18 mouse cellular contexts compared by ENCODE assay signal in genomic region chr9:61724070-61724469, GRCm38 (mm10).
DNase-seq lines count a peak whose midpoint lies in the region; ATAC-seq and TF ChIP-seq lines count a peak whose summit lies in the region.
"Had no signal": no experiment of that assay in that cellular context is flagged by ENCODE, and none has a peak within 500 bp of the region (broad histone marks: within the 10 kb centered on the region; RNA-seq: fewer than 3 reads in every experiment).

No protein-coding gene starts in this region.

- H3K27me3 ChIP-seq in heart, postnatal 0 days (ENCODE audit: control insufficient read depth, insufficient read depth, low read length) = peaks cover 30% of the 10 kb centered on the region
- H3K27me3 ChIP-seq in heart, embryonic 12.5 days (replicated peaks) = peaks cover 20% of the 10 kb centered on the region
- H3K27me3 ChIP-seq in ES-Bruce4 (ENCODE audit: control insufficient read depth, insufficient read depth, low read length, poor library complexity, severe bottlenecking) = no peaks in the 10 kb centered on the region
- H3K27me3 ChIP-seq: embryonic facial prominence, embryonic 15.5 days; midbrain, embryonic 12.5 days had no signal

- no peak for TF ChIP-seq EP300 in heart, postnatal 0 days (IDR thresholded peaks at IDR 0.05; ENCODE audit: low read depth)
- TF ChIP-seq EP300 in ES-Bruce4 (IDR thresholded peaks at IDR 0.05; ENCODE audit: insufficient read depth, low read depth, low read length) = no peak

- H3K9me3 ChIP-seq in heart, postnatal 0 days (replicated peaks; ENCODE audit: control insufficient read depth, low read length) = no peaks in the 10 kb centered on the region
- H3K9me3 ChIP-seq in heart, embryonic 12.5 days (replicated peaks) = no peaks in the 10 kb centered on the region
- no peaks in the 10 kb centered on the region for H3K9me3 ChIP-seq in ES-Bruce4 (replicated peaks; ENCODE audit: control insufficient read depth, insufficient read depth, low read length, poor library complexity, severe bottlenecking)
- H3K9me3 ChIP-seq: embryonic facial prominence, embryonic 15.5 days; forebrain, embryonic 10.5 days; liver, embryonic 13.5 days; midbrain, embryonic 12.5 days had no signal

- H3K36me3 ChIP-seq in heart, postnatal 0 days (replicated peaks; ENCODE audit: control insufficient read depth, insufficient read depth, low read length) = no peaks in the 10 kb centered on the region
- no peaks in the 10 kb centered on the region for H3K36me3 ChIP-seq in heart, embryonic 12.5 days
- H3K36me3 ChIP-seq in ES-Bruce4 (ENCODE audit: control insufficient read depth, insufficient read depth, low read length, poor library complexity, severe bottlenecking) = no peaks in the 10 kb centered on the region
- H3K36me3 ChIP-seq: embryonic facial prominence, embryonic 15.5 days; forebrain, embryonic 10.5 days; liver, embryonic 13.5 days; midbrain, embryonic 12.5 days had no signal

- no peak overlapping the region for H3K9ac ChIP-seq in heart, postnatal 0 days (replicated peaks; ENCODE audit: low read depth, low read length)
- no peak overlapping the region for H3K9ac ChIP-seq in heart, embryonic 12.5 days
- no peak overlapping the region for H3K9ac ChIP-seq in ES-Bruce4 (ENCODE audit: low read depth, poor library complexity, severe bottlenecking)
- H3K9ac ChIP-seq: embryonic facial prominence, embryonic 15.5 days; liver, embryonic 13.5 days; midbrain, embryonic 12.5 days had no signal

- TF ChIP-seq POLR2A in lung, adult 2 months (IDR thresholded peaks at IDR 0.05; ENCODE audit: borderline replicate concordance, extremely low read depth, low read depth, low read length) = no peak
- TF ChIP-seq POLR2A in ES-Bruce4 (IDR thresholded peaks at IDR 0.05; ENCODE audit: insufficient read depth, low read length) = no peak

- no peak for ATAC-seq in heart, postnatal 0 days (ENCODE audit: insufficient read depth, low read depth)
- ATAC-seq in heart, embryonic 12.5 days (ENCODE audit: insufficient number of reproducible peaks, low FRiP score) = no peak

- DNase-seq in heart, postnatal 0 days (ENCODE audit: low spot score) = no peak
- no peak for DNase-seq in lung, adult 2 months
- DNase-seq in lung, postnatal 36 days = no peak
- peak; percentile 49 for DNase-seq in naive thymus-derived CD4-positive, alpha-beta T cell, adult 2 months (ENCODE audit: low read depth)
- no peak for DNase-seq in retina, embryonic 14.5 days (ENCODE audit: low spot score)
- DNase-seq in neural tube, embryonic 10.5 days (ENCODE audit: extremely low spot score, low spot score) = no peak
- DNase-seq: adrenal gland, postnatal 36 days; cerebellum, postnatal 10 days; layer of hippocampus, postnatal 36 days; liver, embryonic 13.5 days; spleen, adult 18-20 months; thymus, postnatal 14 days had no signal

- no peak overlapping the region for H3K4me2 ChIP-seq in heart, postnatal 0 days (ENCODE audit: low read depth, low read length)
- no peak overlapping the region for H3K4me2 ChIP-seq in heart, embryonic 12.5 days
- H3K4me2 ChIP-seq: embryonic facial prominence, embryonic 15.5 days; liver, embryonic 13.5 days; midbrain, embryonic 12.5 days had no signal

- no peak overlapping the region for H3K27ac ChIP-seq in heart, postnatal 0 days (ENCODE audit: low read depth)
- no peak overlapping the region for H3K27ac ChIP-seq in heart, embryonic 12.5 days (ENCODE audit: poor library complexity, severe bottlenecking)
- H3K27ac ChIP-seq in ES-Bruce4 (ENCODE audit: insufficient read depth, low read length) = no peak overlapping the region
- H3K27ac ChIP-seq: embryonic facial prominence, embryonic 15.5 days; forebrain, embryonic 10.5 days; liver, embryonic 13.5 days; macrophage; midbrain, embryonic 12.5 days had no signal

- no peaks in the 10 kb centered on the region for H3K4me1 ChIP-seq in heart, postnatal 0 days (ENCODE audit: control insufficient read depth, insufficient read depth)
- H3K4me1 ChIP-seq in heart, embryonic 12.5 days (replicated peaks) = peaks cover 8% of the 10 kb centered on the region; the same call in 1 of the 2 replicates
- H3K4me1 ChIP-seq in lung, adult 2 months (ENCODE audit: control insufficient read depth, insufficient read depth, low read length) = no peaks in the 10 kb centered on the region
- peaks cover 3% of the 10 kb centered on the region for H3K4me1 ChIP-seq in ES-Bruce4 (ENCODE audit: control insufficient read depth, insufficient read depth, low read length)
- H3K4me1 ChIP-seq: liver, embryonic 13.5 days had no signal

- peak; percentile 21 for TF ChIP-seq CTCF in heart, postnatal 0 days (IDR thresholded peaks at IDR 0.05; ENCODE audit: low read depth)
- TF ChIP-seq CTCF in lung, adult 2 months (IDR thresholded peaks at IDR 0.05; ENCODE audit: insufficient read depth, low read length) = 0 out of 2 replicates have a peak, but pooled peaks have one; percentile 4
- TF ChIP-seq CTCF in ES-Bruce4 (IDR thresholded peaks at IDR 0.05; ENCODE audit: low read depth, low read length) = peak; percentile 44

- WGBS in heart, postnatal 0 days = 77% methylated on average over 2 of the region's 2 CpGs
- 88% methylated on average over 2 of the region's 2 CpGs for WGBS in heart, embryonic 12.5 days
- WGBS in lung, adult 2 months = 87% methylated on average over 2 of the region's 2 CpGs

- H3K4me3 ChIP-seq in heart, postnatal 0 days (ENCODE audit: low read depth, low read length) = no peak overlapping the region
- no peak overlapping the region for H3K4me3 ChIP-seq in heart, embryonic 12.5 days
- no peak overlapping the region for H3K4me3 ChIP-seq in lung, adult 2 months (replicated peaks; ENCODE audit: extremely low read depth, low read depth, low read length)
- no peak overlapping the region for H3K4me3 ChIP-seq in ES-Bruce4 (ENCODE audit: low read depth, low read length)
- H3K4me3 ChIP-seq: embryonic facial prominence, embryonic 15.5 days; forebrain, embryonic 10.5 days; liver, embryonic 13.5 days; midbrain, embryonic 12.5 days had no signal
